Mouse (Mus musculus) heart, adult 2 months (tissue): ENCODE measurements around the gene Alpi.

Source experiments
- CTCF ChIP-seq: fragments of 200-600 bp; IDR thresholded peaks from 2 replicates; pipeline ENCODE4 v1.8.1; 2022; ENCODE audit warnings: antibody characterized with exemption, mild to moderate bottlenecking, moderate library complexity
- POLR2A ChIP-seq: fragments of 200-500 bp; IDR thresholded peaks from 2 replicates; pipeline ENCODE4 v1.6.1; 2011; ENCODE audit warnings: mild to moderate bottlenecking, low read depth, low read length, control low read depth; ENCODE audit not compliant: insufficient read depth

DNA sequence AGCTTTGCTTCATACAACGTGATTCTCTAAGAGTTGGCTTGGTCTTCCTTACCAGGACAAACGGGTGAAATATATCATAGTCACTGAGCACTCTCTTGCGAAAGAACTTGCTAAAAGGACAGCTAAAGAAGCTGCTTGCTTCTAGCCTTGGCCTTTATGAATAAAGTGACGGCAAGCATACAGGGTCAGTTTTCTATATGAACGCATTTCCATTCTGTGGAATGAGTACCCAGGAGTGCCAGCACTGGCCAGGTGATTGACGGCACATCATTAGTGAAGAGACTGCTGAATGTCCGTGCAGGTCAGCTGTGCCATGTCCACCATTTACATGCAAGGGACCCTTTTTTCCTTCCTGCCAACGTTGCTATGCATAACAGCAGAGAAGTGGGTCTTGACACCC, 5.1 kb upstream of the Alpi start:
- TF ChIP-seq CTCF (no peak), POLR2A (no peak)
